Mouse (Mus musculus) forebrain, postnatal 0 days (tissue): ENCODE data around the gene Txndc2. TPM values are rescaled to one million over a fixed set of nuclear protein-coding genes. Genes with fewer than 3 reads are reported as not detected.

Source experiments
- ATAC-seq: fragments of 200-750 bp; cut with Nextera tagmentation; 2 replicates; pipeline ENCODE4 v1.8.0; 2017; ENCODE audit warnings: mild to moderate bottlenecking, moderate library complexity
- DNase-seq: peaks from one replicate; pipeline ENCODE4 v3.0.0-alpha.2; 2015
- H3K27ac ChIP-seq: fragments of 300-500 bp; sonication (generic); 2 replicates; pipeline ENCODE4 v1.5.1; 2014; ENCODE audit warnings: low read depth, mild to moderate bottlenecking, antibody characterized with exemption, low read length, moderate library complexity, mixed read lengths
- H3K27me3 ChIP-seq: fragments of 300-500 bp; sonication (generic); 2 replicates; pipeline ENCODE4 v1.6.1; 2014; ENCODE audit warnings: mild to moderate bottlenecking, low read length, mixed read lengths; ENCODE audit not compliant: insufficient read depth
- H3K36me3 ChIP-seq: fragments of 300-500 bp; sonication (generic); 2 replicates; pipeline ENCODE4 v1.6.1; 2014; ENCODE audit warnings: mild to moderate bottlenecking, moderate library complexity; ENCODE audit not compliant: insufficient read depth
- H3K4me1 ChIP-seq: fragments of 300-500 bp; sonication (generic); 2 replicates; pipeline ENCODE4 v1.6.1; 2014; ENCODE audit warnings: antibody characterized with exemption; ENCODE audit not compliant: insufficient read depth
- H3K4me2 ChIP-seq: fragments of 300-500 bp; sonication (generic); 2 replicates; pipeline ENCODE4 v1.6.1; 2014; ENCODE audit warnings: low read depth, mild to moderate bottlenecking, moderate library complexity
- H3K4me3 ChIP-seq: fragments of 300-500 bp; sonication (generic); 2 replicates; pipeline ENCODE4 v1.5.1; 2014; ENCODE audit warnings: low read depth, low read length, mixed read lengths
- H3K9ac ChIP-seq: fragments of 300-500 bp; sonication (generic); 2 replicates; pipeline ENCODE4 v1.6.1; 2014; ENCODE audit warnings: mild to moderate bottlenecking
- H3K9me3 ChIP-seq: fragments of 300-500 bp; sonication (generic); 2 replicates; pipeline ENCODE4 v1.6.1; 2016; ENCODE audit warnings: low read length
- CTCF ChIP-seq: sonication (generic); IDR thresholded peaks from 2 replicates; pipeline ENCODE4 v1.5.1; 2016; ENCODE audit warnings: antibody characterized with exemption, control low read depth, low read depth
- WGBS: fragments of 180-500 bp; shearing (Covaris S2); extraction: QIAGEN DNeasy Blood & Tissue Kit; methylation state at CpG from one replicate; pipeline ENCODE4 v1.1.7; 2014; 5-methylcytosine and 5-hydroxymethylcytosine counted together
- polyA plus RNA-seq: library from polyadenylated mRNA; unstranded; fragments of >200 nt; fragmentation: Nextera tagmentation; extraction: Ambion mirVana; gene quantifications from 2 replicates; pipeline ENCODE4 v1.2.1, GENCODE M21; 2015
- total RNA-seq: library from RNA; depleted of rRNA; stranded (reverse); fragments of >200 nt; gene quantifications from 2 replicates; pipeline ENCODE4 v1.2.3, GENCODE M21; 2014; rRNA removed

Gene Txndc2
- total and polyA plus RNA-seq, 2 experiments from 2014 or later: 0.19 TPM; not detected in 1

DNA sequence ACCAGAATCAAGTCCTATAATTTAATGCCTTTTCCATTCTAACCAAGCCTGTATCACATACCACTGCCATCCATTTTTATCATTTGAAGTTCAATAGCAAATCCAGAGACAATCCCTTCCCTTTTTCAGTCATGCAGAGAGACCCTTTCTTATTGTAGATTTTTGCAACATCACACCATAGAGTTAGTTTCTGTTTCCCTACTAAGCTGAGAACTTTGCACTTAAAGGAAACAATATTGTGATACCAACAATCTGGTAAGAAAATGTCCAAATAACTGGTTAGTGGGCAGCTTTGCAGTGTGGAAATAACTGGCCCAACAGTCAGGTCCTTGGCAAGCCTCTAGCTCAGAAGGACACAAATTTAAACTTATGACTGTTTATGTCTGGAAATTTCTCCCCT is 37.1 kb downstream of the Txndc2 start:
- no peak overlapping the region for H3K27ac ChIP-seq
- no peaks in the 10 kb centered on the region for H3K27me3 ChIP-seq
- DNase-seq: no peak
- no peak for TF ChIP-seq CTCF
- H3K4me3 ChIP-seq: no peak overlapping the region
- H3K4me1 ChIP-seq: peaks cover 3% of the 10 kb centered on the region; the same call in 1 of the 2 replicates
- H3K36me3 ChIP-seq: no peaks in the 10 kb centered on the region
- H3K4me2 ChIP-seq: no peak overlapping the region
- H3K9ac ChIP-seq: no peak overlapping the region
- no peak for ATAC-seq
- no peaks in the 10 kb centered on the region for H3K9me3 ChIP-seq

DNA sequence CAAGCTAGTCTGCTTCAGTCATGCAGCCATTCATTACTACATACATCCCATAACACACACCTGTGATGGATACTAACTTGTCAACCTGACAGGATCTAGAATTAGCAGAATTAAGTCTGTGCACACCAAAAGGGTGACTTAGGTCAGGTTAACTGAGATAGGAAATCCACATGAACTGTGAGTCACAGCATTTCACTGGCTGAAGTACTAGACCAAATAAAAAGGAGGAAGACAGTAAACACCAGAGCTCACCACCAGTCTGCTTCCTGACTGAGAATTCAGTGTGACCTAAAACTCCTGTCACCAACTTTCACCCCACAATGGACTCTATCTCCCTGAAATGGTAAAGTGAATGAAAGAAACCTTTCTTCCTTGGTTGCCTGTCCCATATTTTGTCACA is 37.7 kb downstream of the Txndc2 start:
- no peak for TF ChIP-seq CTCF

DNA sequence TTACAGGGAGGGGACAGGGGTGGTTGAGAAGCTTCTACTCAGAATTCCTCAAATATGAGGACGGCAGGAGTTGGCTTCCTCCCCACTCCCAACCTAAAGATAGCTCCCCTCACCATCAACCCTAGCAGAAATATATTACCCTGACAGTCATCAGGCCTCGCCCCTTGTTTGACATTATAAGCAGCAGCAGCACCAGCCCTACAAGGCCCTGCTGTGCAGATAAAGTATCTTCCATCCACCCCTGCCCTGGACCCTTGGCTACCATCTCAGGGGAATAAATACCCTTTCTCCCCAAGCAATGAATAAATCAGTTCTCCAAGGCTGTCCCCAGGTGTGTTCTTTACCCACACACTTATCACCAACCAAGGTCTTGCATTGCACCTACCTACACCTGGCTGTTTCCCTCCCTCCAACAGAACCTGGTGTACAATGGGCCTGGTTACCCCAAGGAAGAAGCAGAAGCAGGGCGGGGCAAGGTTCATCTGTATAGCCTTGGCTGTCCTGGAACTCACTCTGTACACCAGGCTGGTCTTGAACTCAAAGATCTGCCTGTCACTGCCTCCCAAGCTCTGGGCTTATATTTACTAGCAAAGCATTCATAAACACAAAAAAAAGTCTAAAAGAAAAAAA is 44.0 kb downstream of the Txndc2 start:
- H3K4me1 ChIP-seq: peaks cover 8% of the 10 kb centered on the region
- DNase-seq: no peak
- H3K36me3 ChIP-seq: 0 out of 2 replicates have a peak, but pooled peaks cover under 1% of the 10 kb centered on the region
- no peak overlapping the region for H3K4me2 ChIP-seq
- H3K4me3 ChIP-seq: no peak overlapping the region
- no peaks in the 10 kb centered on the region for H3K27me3 ChIP-seq
- no peak for ATAC-seq
- no peak overlapping the region for H3K9ac ChIP-seq
- no peaks in the 10 kb centered on the region for H3K9me3 ChIP-seq
- H3K27ac ChIP-seq: no peak overlapping the region
- TF ChIP-seq CTCF: no peak
- WGBS: 91% methylated on average over 3 of the region's 3 CpGs

More for the DNA sequence above, 37.7 kb downstream of the Txndc2 start:
- Histone ChIP-seq H3K9me3 (no peaks in the 10 kb centered on the region), H3K9ac (no peak overlapping the region), H3K27ac (no peak overlapping the region), H3K4me1 (peaks cover 3% of the 10 kb centered on the region; the same call in 1 of the 2 replicates), H3K27me3 (no peaks in the 10 kb centered on the region), H3K4me3 (no peak overlapping the region), H3K4me2 (no peak overlapping the region), H3K36me3 (no peaks in the 10 kb centered on the region)
- ATAC-seq (no peak), DNase-seq (no peak)

DNA sequence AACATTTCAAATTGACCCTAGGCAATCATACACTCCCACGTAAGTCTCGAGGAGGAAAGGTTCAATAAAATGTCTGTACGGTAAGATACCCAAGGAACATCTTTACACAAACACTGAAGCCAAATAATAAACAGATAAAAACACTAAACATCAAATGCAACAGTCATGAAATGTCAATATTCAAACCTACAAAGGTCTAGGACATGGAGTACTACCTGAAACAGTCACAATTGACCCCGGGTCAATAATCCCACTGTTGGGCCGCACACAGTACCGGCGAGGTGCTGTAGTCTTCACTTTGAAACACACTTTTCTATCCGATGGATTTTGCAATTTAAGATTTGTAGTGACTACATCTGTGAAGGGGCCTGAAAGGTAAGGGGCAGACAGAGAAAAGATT is 47.3 kb downstream of the Txndc2 start:
- DNase-seq: no peak
- Histone ChIP-seq H3K36me3 (peaks cover 8% of the 10 kb centered on the region; the same call in 1 of the 2 replicates), H3K27ac (no peak overlapping the region), H3K4me2 (no peak overlapping the region), H3K4me3 (no peak overlapping the region), H3K27me3 (no peaks in the 10 kb centered on the region), H3K9ac (no peak overlapping the region), H3K9me3 (no peaks in the 10 kb centered on the region), H3K4me1 (peaks cover 8% of the 10 kb centered on the region)
- WGBS: 94% methylated on average over 8 of the region's 8 CpGs
- ATAC-seq: no peak
- TF ChIP-seq CTCF: no peak

Other genes starting within 250 kb of the Txndc2 start
- 0.57 and 0.77 TPM in 2 replicates for gene Tmem232, start 101.4 kb downstream of the Txndc2 start, total RNA-seq
- gene Tmem232, start 101.4 kb downstream of the Txndc2 start, polyA plus RNA-seq: 0.79 and 1.1 TPM in 2 replicates
- gene Vapa, start 28.6 kb downstream of the Txndc2 start, total RNA-seq: 114 and 144 TPM in 2 replicates
- gene Vapa, start 28.6 kb downstream of the Txndc2 start, polyA plus RNA-seq: 320 and 327 TPM in 2 replicates
- gene Rab31, start 130.6 kb upstream of the Txndc2 start, total RNA-seq: 92.8 and 110 TPM in 2 replicates
- 74.0 and 79.3 TPM in 2 replicates for gene Rab31, start 130.6 kb upstream of the Txndc2 start, polyA plus RNA-seq
- gene Ppp4r1, start 140.4 kb upstream of the Txndc2 start, total RNA-seq: 51.0 and 59.2 TPM in 2 replicates
- 20.7 and 28.7 TPM in 2 replicates for gene Ppp4r1, start 140.4 kb upstream of the Txndc2 start, polyA plus RNA-seq
- gene Ralbp1, start 243.6 kb upstream of the Txndc2 start, total RNA-seq: 39.9 and 40.7 TPM in 2 replicates
- 34.4 and 47.7 TPM in 2 replicates for gene Ralbp1, start 243.6 kb upstream of the Txndc2 start, polyA plus RNA-seq